Mouse (Mus musculus) hindbrain, embryonic 11.5 days (tissue): ENCODE results near the gene Gfy. TPM values are rescaled to one million over a fixed set of nuclear protein-coding genes. Genes with fewer than 3 reads are reported as not detected.
A peak's percentile ranks its signal among the peaks of the same experiment; 100 is the strongest.
"Not testable (repeated sequence)": the region's sequence is repeated elsewhere in the genome, so short reads cannot be mapped to it uniquely, and the experiment has no call there.

Source experiments
- ATAC-seq: fragments of 200-750 bp; cut with Nextera tagmentation; 2 replicates; pipeline ENCODE4 v1.8.0; 2017; ENCODE audit warnings: mild to moderate bottlenecking, moderate TSS enrichment, moderate library complexity; ENCODE audit not compliant: low FRiP score
- DNase-seq: peaks from one replicate; pipeline ENCODE4 v3.0.0-alpha.2; 2015; ENCODE audit warnings: low spot score
- H3K27ac ChIP-seq: fragments of 300-500 bp; sonication (generic); 2 replicates; pipeline ENCODE4 v1.5.1; 2014; ENCODE audit warnings: mild to moderate bottlenecking, low read depth, low read length
- H3K27me3 ChIP-seq: fragments of 300-500 bp; sonication (generic); 2 replicates; pipeline ENCODE4 v1.6.1; 2014; ENCODE audit warnings: mild to moderate bottlenecking, low read length, moderate library complexity, mixed read lengths; ENCODE audit not compliant: control insufficient read depth, insufficient read depth
- H3K36me3 ChIP-seq: fragments of 300-500 bp; sonication (generic); 2 replicates; pipeline ENCODE4 v1.6.1; 2014; ENCODE audit warnings: mild to moderate bottlenecking, low read length, moderate library complexity, mixed read lengths; ENCODE audit not compliant: control insufficient read depth, insufficient read depth
- H3K4me1 ChIP-seq: fragments of 300-500 bp; sonication (generic); replicated peaks from 2 replicates; pipeline ENCODE4 v1.6.1; 2014; ENCODE audit warnings: low read length, mixed read lengths; ENCODE audit not compliant: control insufficient read depth, insufficient read depth
- H3K4me2 ChIP-seq: fragments of 300-500 bp; sonication (generic); replicated peaks from 2 replicates; pipeline ENCODE4 v1.6.1; 2014; ENCODE audit warnings: mild to moderate bottlenecking, low read depth, low read length
- H3K4me3 ChIP-seq: fragments of 300-500 bp; sonication (generic); 2 replicates; pipeline ENCODE4 v1.5.1; 2014; ENCODE audit warnings: low read depth, low read length
- H3K9ac ChIP-seq: fragments of 300-500 bp; sonication (generic); 2 replicates; pipeline ENCODE4 v1.6.1; 2014; ENCODE audit warnings: low read depth, low read length
- H3K9me3 ChIP-seq: fragments of 300-500 bp; sonication (generic); 2 replicates; pipeline ENCODE4 v1.6.1; 2016; ENCODE audit warnings: low read length; ENCODE audit not compliant: control insufficient read depth
- WGBS: fragments of 180-500 bp; shearing (Covaris S2); extraction: QIAGEN DNeasy Blood & Tissue Kit; methylation state at CpG from one replicate; pipeline ENCODE4 v1.1.7; 2014; 5-methylcytosine and 5-hydroxymethylcytosine counted together
- polyA plus RNA-seq: library from polyadenylated mRNA; unstranded; fragments of >200 nt; fragmentation: Nextera tagmentation; extraction: Ambion mirVana; gene quantifications from 2 replicates; pipeline ENCODE4 v1.2.1, GENCODE M21; 2014

Gfy gene
- polyA plus RNA-seq, 1 experiment from 2014 or later: not detected

GRCm38 (mm10) chr7:45176356-45176755 is 3.0 kb downstream of the Gfy start:
- Histone ChIP-seq H3K4me2 (no peak overlapping the region), H3K4me1 (peaks cover 6% of the 10 kb centered on the region; the same call in 1 of the 2 replicates), H3K27me3 (peaks cover 78% of the 10 kb centered on the region), H3K36me3 (no peaks in the 10 kb centered on the region), H3K9ac (no peak overlapping the region), H3K9me3 (0 out of 2 replicates have a peak, but pooled peaks cover 3% of the 10 kb centered on the region), H3K27ac (no peak overlapping the region), H3K4me3 (no peak overlapping the region)
- ATAC-seq (no peak), DNase-seq (no peak)
- 0% methylated on average over 24 of the region's 31 CpGs for WGBS

GRCm38 (mm10) chr7:45175929-45176328 is 3.4 kb downstream of the Gfy start:
- DNase-seq: no peak
- H3K27ac ChIP-seq: no peak overlapping the region
- no peak overlapping the region for H3K9ac ChIP-seq
- no peak for ATAC-seq
- H3K9me3 ChIP-seq: 0 out of 2 replicates have a peak, but pooled peaks cover 3% of the 10 kb centered on the region
- no peaks in the 10 kb centered on the region for H3K36me3 ChIP-seq
- peaks cover 6% of the 10 kb centered on the region; the same call in 1 of the 2 replicates for H3K4me1 ChIP-seq
- 2% methylated on average over 22 of the region's 23 CpGs for WGBS
- H3K4me2 ChIP-seq: no peak overlapping the region
- H3K4me3 ChIP-seq: no peak overlapping the region
- peaks cover 76% of the 10 kb centered on the region for H3K27me3 ChIP-seq

- peaks cover 6% of the 10 kb centered on the region; the same call in 1 of the 2 replicates for H3K4me1 ChIP-seq
- no peaks in the 10 kb centered on the region for H3K36me3 ChIP-seq
- peak; percentile 46 for DNase-seq
- ATAC-seq: no peak
- H3K27me3 ChIP-seq: peaks cover 73% of the 10 kb centered on the region
- H3K27ac ChIP-seq: no peak overlapping the region
- H3K9me3 ChIP-seq: peaks cover 3% of the 10 kb centered on the region; the same call in 1 of the 2 replicates
- H3K4me2 ChIP-seq: no peak overlapping the region
- WGBS: 2% methylated on average over 13 of the region's 13 CpGs
- no peak overlapping the region for H3K4me3 ChIP-seq
- H3K9ac ChIP-seq: no peak overlapping the region
These were observed 4.0 kb downstream of the Gfy start for GRCm38 (mm10) chr7:45175398-45175797.

- H3K9ac ChIP-seq: no peak overlapping the region
- H3K9me3 ChIP-seq: peaks cover 8% of the 10 kb centered on the region; the same call in 1 of the 2 replicates
- peak; percentile 51 for DNase-seq
- no peaks in the 10 kb centered on the region for H3K36me3 ChIP-seq
- no peak overlapping the region for H3K27ac ChIP-seq
- peaks cover 67% of the 10 kb centered on the region for H3K27me3 ChIP-seq
- no peak overlapping the region for H3K4me3 ChIP-seq
- H3K4me1 ChIP-seq: peaks cover 6% of the 10 kb centered on the region; the same call in 1 of the 2 replicates
- WGBS: 3% methylated on average over 29 of the region's 29 CpGs
- no peak overlapping the region; the same call in 1 of the 2 replicates for H3K4me2 ChIP-seq
- ATAC-seq: no peak
These were observed 4.6 kb downstream of the Gfy start for GRCm38 (mm10) chr7:45174567-45175280.

GRCm38 (mm10) chr7:45173772-45174171 is 5.6 kb downstream of the Gfy start:
- not testable (repeated sequence) for H3K36me3 ChIP-seq, H3K4me3 ChIP-seq, H3K4me1 ChIP-seq, ATAC-seq, DNase-seq, H3K4me2 ChIP-seq, H3K27ac ChIP-seq, H3K9ac ChIP-seq
- Histone ChIP-seq H3K27me3 (peaks cover 68% of the 10 kb centered on the region), H3K9me3 (peaks cover 14% of the 10 kb centered on the region)
- WGBS: 44% methylated on average over 1 of the region's 1 CpGs

GRCm38 (mm10) chr7:45172974-45173373 is 6.4 kb downstream of the Gfy start:
- no peak overlapping the region for H3K9ac ChIP-seq
- DNase-seq: peak; percentile 34
- ATAC-seq: no peak
- H3K4me3 ChIP-seq: no peak overlapping the region
- H3K4me1 ChIP-seq: peaks cover 8% of the 10 kb centered on the region; the same call in 1 of the 2 replicates
- no peak overlapping the region for H3K4me2 ChIP-seq
- H3K27ac ChIP-seq: no peak overlapping the region
- peaks cover 68% of the 10 kb centered on the region for H3K27me3 ChIP-seq
- peaks cover 14% of the 10 kb centered on the region for H3K9me3 ChIP-seq
- 61% methylated on average over 7 of the region's 7 CpGs for WGBS
- H3K36me3 ChIP-seq: no peaks in the 10 kb centered on the region

GRCm38 (mm10) chr7:45169495-45169894 is 9.9 kb downstream of the Gfy start:
- H3K36me3 ChIP-seq: no peaks in the 10 kb centered on the region
- H3K27me3 ChIP-seq: peaks cover 65% of the 10 kb centered on the region
- no peak overlapping the region for H3K4me2 ChIP-seq
- WGBS: 86% methylated on average over 3 of the region's 3 CpGs
- DNase-seq (no peak), ATAC-seq (no peak)
- H3K4me3 ChIP-seq: no peak overlapping the region
- H3K4me1 ChIP-seq: 0 out of 2 replicates have a peak, but pooled peaks cover 2% of the 10 kb centered on the region
- H3K27ac ChIP-seq: no peak overlapping the region
- H3K9ac ChIP-seq: no peak overlapping the region
- H3K9me3 ChIP-seq: peaks cover 14% of the 10 kb centered on the region

- DNase-seq: no peak
- Histone ChIP-seq H3K9ac (no peak overlapping the region), H3K27ac (no peak overlapping the region), H3K4me1 (peaks cover 6% of the 10 kb centered on the region), H3K4me2 (0 out of 2 replicates have a peak overlapping the region, but pooled peaks have one; percentile 14), H3K4me3 (no peak overlapping the region), H3K9me3 (peaks cover 14% of the 10 kb centered on the region), H3K27me3 (peaks cover 66% of the 10 kb centered on the region), H3K36me3 (no peaks in the 10 kb centered on the region)
- ATAC-seq: no peak
- WGBS: 7% methylated on average over 24 of the region's 24 CpGs
These were observed 10.7 kb downstream of the Gfy start for GRCm38 (mm10) chr7:45168656-45169055.
